Mouse (Mus musculus) myocyte (in vitro differentiated cells): ENCODE measurements around the gene Gm49380. TPM values are rescaled to one million over a fixed set of nuclear protein-coding genes. Genes with fewer than 3 reads are reported as not detected.
A peak's percentile ranks its signal among the peaks of the same experiment; 100 is the strongest.

ENCODE experiments used
- H3K27me3 ChIP-seq: one replicate; pipeline ENCODE4 v1.6.1; 2011; ENCODE audit not compliant: control insufficient read depth, insufficient read depth, insufficient read length
- H3K36me3 ChIP-seq: one replicate; pipeline ENCODE4 v1.6.1; 2011; ENCODE audit not compliant: control insufficient read depth, insufficient read depth
- H3K4me2 ChIP-seq: one replicate; pipeline ENCODE4 v1.6.1; 2011; ENCODE audit warnings: low read depth, control low read depth
- H3K4me3 ChIP-seq: one replicate; pipeline ENCODE4 v1.5.1; 2011; ENCODE audit warnings: mild to moderate bottlenecking, control low read depth, moderate library complexity
- H3K79me2 ChIP-seq: one replicate; pipeline ENCODE4 v1.6.1; 2011; ENCODE audit not compliant: control insufficient read depth, insufficient read depth
- H3ac ChIP-seq: one replicate; pipeline ENCODE4 v1.6.1; 2011; ENCODE audit not compliant: control insufficient read depth, insufficient read length
- CEBPB ChIP-seq: IDR thresholded peaks from 2 replicates; pipeline ENCODE4 v1.6.1; 2011; ENCODE audit warnings: mild to moderate bottlenecking, moderate library complexity; ENCODE audit not compliant: poor library complexity, insufficient read depth, severe bottlenecking
- E2F4 ChIP-seq: IDR thresholded peaks from one replicate; pipeline ENCODE4 v1.6.1; 2011; ENCODE audit warnings: mild to moderate bottlenecking, control low read depth, moderate library complexity; ENCODE audit not compliant: insufficient read depth
- MAX ChIP-seq: IDR thresholded peaks from one replicate; pipeline ENCODE4 v1.6.1; 2011; ENCODE audit warnings: low read depth, mild to moderate bottlenecking, control low read depth
- MYOD1 ChIP-seq, 3 experiments: IDR thresholded peaks; one replicate each; pipeline ENCODE4 v1.6.1; 2011; ENCODE audit warnings: control low read depth in 2 of 3, low read depth in 2 of 3, mild to moderate bottlenecking in 2 of 3, moderate library complexity in 1 of 3; ENCODE audit not compliant: insufficient read length in 2 of 3, control insufficient read depth in 1 of 3
- MYOG ChIP-seq, 3 experiments: IDR thresholded peaks; one replicate each; pipeline ENCODE4 v1.6.1; 2011; ENCODE audit warnings: control low read depth in 2 of 3, low read depth in 2 of 3, mild to moderate bottlenecking in 2 of 3; ENCODE audit not compliant: insufficient read length in 2 of 3, control insufficient read depth in 1 of 3, insufficient read depth in 1 of 3
- POLR2A ChIP-seq: IDR thresholded peaks from one replicate; pipeline ENCODE4 v1.6.1; 2011; ENCODE audit warnings: low read depth, mild to moderate bottlenecking, control low read depth, moderate library complexity; ENCODE audit not compliant: insufficient read length
- POLR2AphosphoS2 ChIP-seq: IDR thresholded peaks from one replicate; pipeline ENCODE4 v1.6.1; 2011; ENCODE audit warnings: low read depth, control low read depth; ENCODE audit not compliant: insufficient read length
- REST ChIP-seq: IDR thresholded peaks from one replicate; pipeline ENCODE4 v1.6.1; 2011; ENCODE audit warnings: mild to moderate bottlenecking, control low read depth, moderate library complexity; ENCODE audit not compliant: insufficient read depth, insufficient read length
- SRF ChIP-seq: IDR thresholded peaks from one replicate; pipeline ENCODE4 v1.6.1; 2011; ENCODE audit warnings: low read depth; ENCODE audit not compliant: control insufficient read depth, insufficient read length
- TCF12 ChIP-seq: IDR thresholded peaks from one replicate; pipeline ENCODE4 v1.6.1; 2011; ENCODE audit warnings: mild to moderate bottlenecking, control low read depth; ENCODE audit not compliant: poor library complexity, insufficient read depth, severe bottlenecking
- TCF3 ChIP-seq: IDR thresholded peaks from one replicate; pipeline ENCODE4 v1.6.1; 2011; ENCODE audit warnings: low read depth, control low read depth; ENCODE audit not compliant: insufficient read length
- USF1 ChIP-seq: IDR thresholded peaks from one replicate; pipeline ENCODE4 v1.6.1; 2011; ENCODE audit warnings: low read depth, mild to moderate bottlenecking, control low read depth, moderate library complexity
- polyA plus RNA-seq: library from polyadenylated mRNA; unstranded; fragments of >200 nt; fragmentation: generic; extraction: Trizol; gene quantifications from one replicate; pipeline ENCODE4 v1.2.1, GENCODE M21; 2012; ENCODE audit warnings: missing spikeins

Gm49380 gene
- polyA plus RNA-seq, 1 experiment = 0.02 TPM

DNA sequence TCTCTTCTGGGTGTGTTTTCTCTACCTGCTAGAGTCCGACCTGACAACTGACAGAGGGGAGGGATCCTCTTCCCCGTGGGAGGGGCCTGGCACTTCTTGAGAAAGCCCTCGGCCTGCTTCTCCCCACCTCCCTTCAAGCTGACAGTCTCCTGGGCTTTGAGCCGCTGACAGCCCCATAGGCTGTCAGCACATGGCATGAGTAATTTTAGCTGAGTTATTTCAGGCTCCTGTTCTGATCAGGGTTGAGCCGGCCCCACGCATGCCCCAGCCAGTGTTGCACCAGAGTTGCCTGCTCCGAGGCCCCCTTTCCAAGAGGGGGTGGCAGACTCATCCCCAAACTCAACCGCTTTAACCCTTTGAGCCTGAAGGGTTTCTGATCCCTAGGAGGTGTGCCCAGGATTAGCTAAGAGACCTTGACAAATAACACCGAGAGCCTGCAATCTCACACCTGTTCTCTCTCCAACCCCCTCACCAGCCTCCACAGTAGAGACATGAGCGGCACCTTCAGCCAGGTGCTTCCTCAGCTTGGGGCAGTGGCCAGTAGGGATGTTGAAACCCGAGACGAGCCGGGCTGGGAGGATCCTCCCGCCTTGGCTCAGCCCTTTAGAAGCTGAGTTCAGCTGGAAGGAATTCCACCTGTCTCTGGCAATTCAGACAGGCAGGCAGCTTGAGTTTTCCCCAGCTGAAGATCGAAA lies 25.4 kb downstream of the Gm49380 start:
- Histone ChIP-seq H3K36me3 (peaks cover 6% of the 10 kb centered on the region), H3K79me2 (no peaks in the 10 kb centered on the region), H3K4me2 (peak overlapping the region; percentile 84), H3ac (no peak overlapping the region), H3K27me3 (no peaks in the 10 kb centered on the region), H3K4me3 (no peak overlapping the region)
- peak; percentile 6 to 74 (median 49) for TF ChIP-seq MYOG (IDR thresholded peaks at IDR 0.05; ENCODE audit: control insufficient read depth in 1 of 3, insufficient read depth in 1 of 3, insufficient read length in 2 of 3, low read depth in 2 of 3)
- TF ChIP-seq TCF3 = no peak
- TF ChIP-seq POLR2A = no peak
- no peak for TF ChIP-seq E2F4
- TF ChIP-seq POLR2AphosphoS2 = no peak
- no peak for TF ChIP-seq REST
- peak; percentile 40; the same call in 1 of the 2 replicates for TF ChIP-seq CEBPB
- no peak for TF ChIP-seq MAX
- TF ChIP-seq TCF12 = peak; percentile 2
- TF ChIP-seq MYOD1 (IDR thresholded peaks at IDR 0.05; ENCODE audit: control insufficient read depth in 1 of 3, insufficient read length in 2 of 3, low read depth in 2 of 3) = peak; percentile 73 to 79 (median 78)
- TF ChIP-seq USF1 = no peak
- no peak for TF ChIP-seq SRF

DNA sequence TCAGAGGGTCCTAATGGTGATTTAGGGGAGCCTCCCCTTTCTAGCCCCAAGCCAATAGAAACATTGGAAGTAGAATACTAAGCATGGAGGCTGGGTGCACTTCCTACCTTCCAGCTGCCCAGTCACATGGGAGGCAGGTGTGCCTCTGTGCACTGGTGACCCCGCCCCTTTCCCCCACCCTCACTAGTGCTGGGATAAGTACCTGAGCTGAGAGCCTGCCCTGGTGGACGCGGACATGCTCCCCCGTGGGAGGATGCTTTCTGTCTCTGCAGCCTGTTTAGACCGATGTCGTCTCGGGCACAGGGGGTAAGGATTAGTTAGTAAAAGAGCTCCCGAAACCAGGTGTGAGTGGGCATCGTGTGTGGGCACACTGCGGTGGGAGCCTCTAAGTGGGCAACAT lies 26.3 kb downstream of the Gm49380 start:
- no peak overlapping the region for H3K4me3 ChIP-seq
- H3K36me3 ChIP-seq = no peaks in the 10 kb centered on the region
- no peak for TF ChIP-seq MAX
- no peak for TF ChIP-seq MYOD1 (IDR thresholded peaks at IDR 0.05; ENCODE audit: control insufficient read depth in 1 of 3, insufficient read length in 2 of 3, low read depth in 2 of 3)
- TF ChIP-seq CEBPB = no peak
- TF ChIP-seq SRF = no peak
- no peak for TF ChIP-seq REST
- TF ChIP-seq TCF12 = no peak
- no peak for TF ChIP-seq E2F4
- no peak for TF ChIP-seq USF1
- TF ChIP-seq POLR2AphosphoS2 = no peak
- no peak overlapping the region for H3ac ChIP-seq
- H3K79me2 ChIP-seq = no peaks in the 10 kb centered on the region
- peak overlapping the region; percentile 84 for H3K4me2 ChIP-seq
- H3K27me3 ChIP-seq = no peaks in the 10 kb centered on the region

DNA sequence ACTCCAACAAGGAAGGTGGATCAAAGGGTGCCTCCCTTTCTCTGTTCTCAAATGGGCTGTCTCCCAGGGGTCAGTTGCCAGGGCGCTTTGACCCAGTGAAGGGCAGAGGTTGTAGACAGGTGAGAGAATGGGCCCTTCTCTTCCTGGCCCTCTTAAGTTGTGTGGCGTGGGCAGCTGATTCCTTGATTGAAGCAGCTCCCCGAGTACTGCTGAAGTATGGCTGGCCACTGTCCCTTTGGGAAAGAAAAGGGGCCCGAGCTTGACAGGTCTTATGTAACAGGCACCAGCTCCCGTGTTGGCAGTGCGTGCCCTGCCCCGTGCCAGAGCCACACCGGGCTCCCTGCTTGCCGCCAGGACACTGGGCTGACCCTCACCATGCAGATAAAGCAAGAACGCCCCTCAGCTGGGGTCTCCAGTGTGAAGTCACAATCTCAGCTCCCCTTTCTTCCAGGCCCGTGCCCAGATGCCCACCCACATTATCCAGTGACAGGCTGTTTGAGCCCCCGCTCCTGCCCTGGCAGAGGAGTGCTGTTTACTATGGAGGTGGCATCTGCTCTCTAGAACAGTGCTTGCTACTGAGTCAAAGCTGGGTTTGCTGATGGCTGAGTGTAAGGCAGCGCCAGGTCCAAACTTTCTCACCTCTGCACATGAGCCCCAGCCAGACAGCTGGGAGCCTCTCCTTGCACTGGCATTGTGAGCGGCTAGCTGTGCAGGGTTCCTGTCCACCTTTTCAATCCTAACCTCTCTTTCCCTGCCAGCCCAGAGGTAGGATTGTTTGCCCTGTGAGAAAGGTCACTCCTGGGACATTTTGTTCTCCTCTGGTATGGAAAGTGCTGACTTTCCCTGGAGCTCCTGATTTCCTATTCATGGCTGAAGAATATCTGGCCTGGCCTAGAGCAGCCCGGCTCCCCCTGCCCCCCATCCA lies 27.3 kb downstream of the Gm49380 start:
- no peaks in the 10 kb centered on the region for H3K36me3 ChIP-seq

DNA sequence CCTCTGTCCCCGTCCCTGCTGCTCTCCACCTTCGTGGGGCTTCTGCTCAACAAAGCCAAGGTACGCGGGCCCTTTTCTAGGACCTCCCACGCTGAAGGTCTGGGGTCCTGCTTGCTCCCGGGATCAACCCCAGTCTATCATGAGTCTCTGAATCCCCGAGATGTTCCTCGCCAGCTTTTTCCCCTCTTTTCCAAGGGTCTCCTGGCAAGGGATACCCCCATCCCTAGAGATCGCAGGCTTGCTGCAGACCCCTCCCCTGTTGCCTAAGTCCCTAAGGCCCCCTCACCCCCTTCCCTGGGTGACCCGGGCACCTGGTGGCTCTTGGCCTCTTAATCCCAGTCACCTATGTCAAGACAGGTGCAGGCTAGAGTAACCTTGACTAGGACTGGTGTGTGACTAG lies 28.0 kb downstream of the Gm49380 start:
- H3K79me2 ChIP-seq = no peaks in the 10 kb centered on the region
- H3ac ChIP-seq = peak overlapping the region; percentile 37
- no peaks in the 10 kb centered on the region for H3K36me3 ChIP-seq
- H3K27me3 ChIP-seq = no peaks in the 10 kb centered on the region
- peak overlapping the region; percentile 84 for H3K4me2 ChIP-seq
- TF ChIP-seq E2F4 (no peak), TCF12 (no peak)
- peak overlapping the region; percentile 29 for H3K4me3 ChIP-seq

More for the DNA sequence above, 27.3 kb downstream of the Gm49380 start:
- H3K4me2 ChIP-seq = peak overlapping the region; percentile 84
- peak overlapping the region; percentile 37 for H3ac ChIP-seq
- no peak for TF ChIP-seq E2F4
- no peak for TF ChIP-seq MYOG (IDR thresholded peaks at IDR 0.05; ENCODE audit: control insufficient read depth in 1 of 3, insufficient read depth in 1 of 3, insufficient read length in 2 of 3, low read depth in 2 of 3)
- no peak for TF ChIP-seq REST
- no peak for TF ChIP-seq CEBPB
- TF ChIP-seq MAX = no peak
- TF ChIP-seq MYOD1 (IDR thresholded peaks at IDR 0.05; ENCODE audit: control insufficient read depth in 1 of 3, insufficient read length in 2 of 3, low read depth in 2 of 3) = no peak
- TF ChIP-seq TCF12 = no peak
- no peak for TF ChIP-seq POLR2AphosphoS2
- no peak for TF ChIP-seq SRF
- no peaks in the 10 kb centered on the region for H3K27me3 ChIP-seq
- H3K4me3 ChIP-seq = peak overlapping the region; percentile 29
- H3K79me2 ChIP-seq = no peaks in the 10 kb centered on the region
